Mouse (Mus musculus) lung, postnatal 4 days (tissue): ENCODE data around the gene Klhl36.
A peak's percentile ranks its signal among the peaks of the same experiment; 100 is the strongest.
"Not testable (repeated sequence)": the region's sequence is repeated elsewhere in the genome, so short reads cannot be mapped to it uniquely, and the experiment has no call there.

Source experiments
- DNase-seq, 2 experiments: peaks; one replicate each; pipeline ENCODE4 v3.0.0; 2021

Klhl36 gene

GRCm38 (mm10) chr8:119836831-119837230, 25.2 kb upstream of the Klhl36 start:
- DNase-seq, result no peak

GRCm38 (mm10) chr8:119837553-119838071, 24.5 kb upstream of the Klhl36 start:
- DNase-seq, result peak; percentile 54 to 65

- no peak for DNase-seq
These were observed 23.7 kb upstream of the Klhl36 start for GRCm38 (mm10) chr8:119838100-119838982.

GRCm38 (mm10) chr8:119838983-119839340, 23.1 kb upstream of the Klhl36 start:
- DNase-seq, result no peak

GRCm38 (mm10) chr8:119839419-119840021, 22.5 kb upstream of the Klhl36 start:
- peak in 1 of 2 experiments; percentile 47 for DNase-seq

GRCm38 (mm10) chr8:119840275-119840808, 21.7 kb upstream of the Klhl36 start, which contains the start of gene Cotl1:
Gene Cotl1, minus strand, starts transcription at chr8:119840544.
- peak; percentile 98 to 99 for DNase-seq

GRCm38 (mm10) chr8:119840905-119841411, 21.1 kb upstream of the Klhl36 start:
- no peak for DNase-seq

GRCm38 (mm10) chr8:119843444-119843843, 18.6 kb upstream of the Klhl36 start:
- peak; percentile 53 to 87 for DNase-seq

- DNase-seq, result peak in 1 of 2 experiments; percentile 49
These were observed 17.5 kb upstream of the Klhl36 start for GRCm38 (mm10) chr8:119844577-119844976.

GRCm38 (mm10) chr8:119845741-119846140, 16.3 kb upstream of the Klhl36 start:
- not testable (repeated sequence) for DNase-seq

- no peak for DNase-seq
These were observed 14.7 kb upstream of the Klhl36 start for GRCm38 (mm10) chr8:119847232-119847922.

GRCm38 (mm10) chr8:119853521-119853920, 8.5 kb upstream of the Klhl36 start:
- DNase-seq, result no peak

- DNase-seq, result no peak
These were observed 8.0 kb upstream of the Klhl36 start for GRCm38 (mm10) chr8:119854035-119854434.

- no peak for DNase-seq
These were observed 6.4 kb upstream of the Klhl36 start for GRCm38 (mm10) chr8:119855656-119856055.

GRCm38 (mm10) chr8:119857767-119858166, 4.3 kb upstream of the Klhl36 start:
- DNase-seq, result no peak

- no peak for DNase-seq
These were observed 296 bp downstream of the Klhl36 start for GRCm38 (mm10) chr8:119862390-119862734.

GRCm38 (mm10) chr8:119862749-119863148, 683 bp downstream of the Klhl36 start:
- no peak for DNase-seq

GRCm38 (mm10) chr8:119869616-119870015, 7.5 kb downstream of the Klhl36 start:
- no peak for DNase-seq

- no peak for DNase-seq
These were observed 11.1 kb downstream of the Klhl36 start for GRCm38 (mm10) chr8:119873181-119873580.

GRCm38 (mm10) chr8:119881301-119881700, 19.2 kb downstream of the Klhl36 start:
- DNase-seq, result no peak

GRCm38 (mm10) chr8:119881917-119882316, 19.9 kb downstream of the Klhl36 start:
- no peak for DNase-seq

- no peak for DNase-seq
These were observed 21.2 kb downstream of the Klhl36 start for GRCm38 (mm10) chr8:119883281-119883680.

GRCm38 (mm10) chr8:119885612-119886011, 23.5 kb downstream of the Klhl36 start:
- DNase-seq, result peak; percentile 49 to 72
